26 mouse cellular contexts compared by ENCODE assay signal in genomic region chr10:123597059-123597458, GRCm38 (mm10).
A peak's percentile ranks its signal among the peaks of the same experiment; 100 is the strongest.
DNase-seq lines count a peak whose midpoint lies in the region; ATAC-seq lines count a peak whose summit lies in the region.
"Had no signal": no experiment of that assay in that cellular context is flagged by ENCODE, and none has a peak within 500 bp of the region (broad histone marks: within the 10 kb centered on the region; RNA-seq: fewer than 3 reads in every experiment).

No protein-coding gene starts in this region.

- no peak overlapping the region for H3K4me2 ChIP-seq in forebrain, embryonic 11.5 days (ENCODE audit: low read depth, low read length, severe bottlenecking)
- no peak overlapping the region for H3K4me2 ChIP-seq in forebrain, embryonic 16.5 days (ENCODE audit: low read length)
- no peak overlapping the region for H3K4me2 ChIP-seq in midbrain, embryonic 12.5 days (replicated peaks)
- H3K4me2 ChIP-seq in midbrain, embryonic 14.5 days (ENCODE audit: low read length) = no peak overlapping the region
- no peak overlapping the region for H3K4me2 ChIP-seq in intestine, embryonic 16.5 days (ENCODE audit: low read depth, low read length)
- H3K4me2 ChIP-seq: embryonic facial prominence, embryonic 12.5 days; embryonic facial prominence, embryonic 15.5 days; heart, embryonic 12.5 days; heart, embryonic 15.5 days; hindbrain, embryonic 13.5 days had no signal

- H3K9me3 ChIP-seq in forebrain, embryonic 11.5 days (ENCODE audit: control insufficient read depth, low read length) = no peaks in the 10 kb centered on the region
- no peaks in the 10 kb centered on the region for H3K9me3 ChIP-seq in forebrain, embryonic 16.5 days (ENCODE audit: control insufficient read depth, low read length)
- no peaks in the 10 kb centered on the region for H3K9me3 ChIP-seq in midbrain, embryonic 12.5 days
- H3K9me3 ChIP-seq in midbrain, embryonic 14.5 days (ENCODE audit: control insufficient read depth, low read length) = no peaks in the 10 kb centered on the region
- no peaks in the 10 kb centered on the region for H3K9me3 ChIP-seq in intestine, embryonic 16.5 days (ENCODE audit: control insufficient read depth, low read length)
- H3K9me3 ChIP-seq: embryonic facial prominence, embryonic 12.5 days; embryonic facial prominence, embryonic 15.5 days; heart, embryonic 12.5 days; heart, embryonic 15.5 days; hindbrain, embryonic 10.5 days; hindbrain, embryonic 13.5 days had no signal

- H3K4me3 ChIP-seq in forebrain, embryonic 11.5 days (ENCODE audit: low read depth, low read length) = no peak overlapping the region
- H3K4me3 ChIP-seq in forebrain, embryonic 16.5 days (replicated peaks; ENCODE audit: low read length) = no peak overlapping the region
- H3K4me3 ChIP-seq in midbrain, embryonic 12.5 days = no peak overlapping the region
- no peak overlapping the region for H3K4me3 ChIP-seq in midbrain, embryonic 14.5 days (replicated peaks; ENCODE audit: low read depth, low read length)
- no peak overlapping the region for H3K4me3 ChIP-seq in intestine, embryonic 16.5 days (ENCODE audit: low read length)
- H3K4me3 ChIP-seq: embryonic facial prominence, embryonic 12.5 days; embryonic facial prominence, embryonic 15.5 days; heart, embryonic 12.5 days; heart, embryonic 15.5 days; hindbrain, embryonic 10.5 days; hindbrain, embryonic 13.5 days had no signal

- DNase-seq in forebrain, embryonic 11.5 days (ENCODE audit: low spot score) = no peak
- DNase-seq in midbrain, embryonic 14.5 days = no peak
- peak; percentile 1 for DNase-seq in R1 (ENCODE audit: low read depth, low spot score)
- DNase-seq in thymus, adult 18-20 months = no peak
- DNase-seq: adrenal gland, postnatal 10 days; adrenal gland, postnatal 36 days; cerebellum, adult 11 months; cerebellum, adult 2 months; cerebellum, adult 9-11 months; cerebellum, postnatal 25 days; gastrocnemius, postnatal 25 days; heart, adult 18-20 months; heart, postnatal 10 days; heart, postnatal 36 days had no signal

- no peak overlapping the region for H3K27ac ChIP-seq in forebrain, embryonic 11.5 days (ENCODE audit: low read depth, low read length)
- H3K27ac ChIP-seq in forebrain, embryonic 16.5 days (ENCODE audit: low read length) = no peak overlapping the region
- H3K27ac ChIP-seq in midbrain, embryonic 12.5 days (replicated peaks) = no peak overlapping the region
- H3K27ac ChIP-seq in midbrain, embryonic 14.5 days (replicated peaks; ENCODE audit: low read depth, low read length) = no peak overlapping the region
- H3K27ac ChIP-seq in intestine, embryonic 16.5 days (ENCODE audit: low read length) = no peak overlapping the region
- H3K27ac ChIP-seq: embryonic facial prominence, embryonic 12.5 days; embryonic facial prominence, embryonic 15.5 days; heart, embryonic 15.5 days; hindbrain, embryonic 10.5 days; hindbrain, embryonic 13.5 days had no signal

- 70% methylated on average over 3 of the region's 3 CpGs for WGBS in forebrain, embryonic 11.5 days
- 30% methylated on average over 3 of the region's 3 CpGs for WGBS in forebrain, embryonic 16.5 days
- WGBS in midbrain, embryonic 12.5 days = 77% methylated on average over 3 of the region's 3 CpGs
- 60% methylated on average over 3 of the region's 3 CpGs for WGBS in midbrain, embryonic 14.5 days
- 83% methylated on average over 3 of the region's 3 CpGs for WGBS in intestine, embryonic 16.5 days

- no peaks in the 10 kb centered on the region for H3K4me1 ChIP-seq in forebrain, embryonic 11.5 days (replicated peaks; ENCODE audit: control insufficient read depth, insufficient read depth, low read length)
- H3K4me1 ChIP-seq in forebrain, embryonic 16.5 days (replicated peaks; ENCODE audit: control insufficient read depth, insufficient read depth, low read length) = no peaks in the 10 kb centered on the region
- no peaks in the 10 kb centered on the region for H3K4me1 ChIP-seq in midbrain, embryonic 12.5 days
- H3K4me1 ChIP-seq in midbrain, embryonic 14.5 days (ENCODE audit: control insufficient read depth, insufficient read depth, low read length) = no peaks in the 10 kb centered on the region
- no peaks in the 10 kb centered on the region for H3K4me1 ChIP-seq in intestine, embryonic 16.5 days (ENCODE audit: control insufficient read depth, insufficient read depth, low read length)
- H3K4me1 ChIP-seq: embryonic facial prominence, embryonic 12.5 days; embryonic facial prominence, embryonic 15.5 days; heart, embryonic 15.5 days; hindbrain, embryonic 10.5 days; hindbrain, embryonic 13.5 days had no signal

- peak; percentile 74 for ATAC-seq in forebrain, embryonic 11.5 days (replicated peaks; ENCODE audit: low FRiP score)
- ATAC-seq in forebrain, embryonic 16.5 days = no peak
- ATAC-seq in midbrain, embryonic 12.5 days (ENCODE audit: low FRiP score, low read depth) = peak; percentile 9; the same call in 1 of the 2 replicates
- ATAC-seq in midbrain, embryonic 14.5 days (ENCODE audit: low FRiP score, low TSS enrichment) = no peak
- no peak for ATAC-seq in intestine, embryonic 16.5 days
- ATAC-seq: forebrain, embryonic 14.5 days; hindbrain, embryonic 16.5 days had no signal

- H3K27me3 ChIP-seq in forebrain, embryonic 11.5 days (ENCODE audit: control insufficient read depth, insufficient read depth, low read length) = no peaks in the 10 kb centered on the region
- H3K27me3 ChIP-seq in forebrain, embryonic 16.5 days (replicated peaks; ENCODE audit: control insufficient read depth, insufficient read depth, low read length) = no peaks in the 10 kb centered on the region
- no peaks in the 10 kb centered on the region for H3K27me3 ChIP-seq in midbrain, embryonic 12.5 days
- no peaks in the 10 kb centered on the region for H3K27me3 ChIP-seq in midbrain, embryonic 14.5 days (ENCODE audit: control insufficient read depth, insufficient read depth, low read length)
- H3K27me3 ChIP-seq in intestine, embryonic 16.5 days (replicated peaks; ENCODE audit: control insufficient read depth, insufficient read depth, low read length) = no peaks in the 10 kb centered on the region
- H3K27me3 ChIP-seq: embryonic facial prominence, embryonic 12.5 days; embryonic facial prominence, embryonic 15.5 days; heart, embryonic 12.5 days; heart, embryonic 15.5 days; hindbrain, embryonic 13.5 days had no signal

- no peak overlapping the region for H3K9ac ChIP-seq in forebrain, embryonic 11.5 days (ENCODE audit: low read length)
- no peak overlapping the region for H3K9ac ChIP-seq in forebrain, embryonic 16.5 days (replicated peaks; ENCODE audit: low read depth, low read length)
- H3K9ac ChIP-seq in midbrain, embryonic 12.5 days (replicated peaks) = no peak overlapping the region
- H3K9ac ChIP-seq in midbrain, embryonic 14.5 days (replicated peaks; ENCODE audit: low read length) = no peak overlapping the region
- no peak overlapping the region for H3K9ac ChIP-seq in intestine, embryonic 16.5 days (ENCODE audit: low read depth, low read length)
- H3K9ac ChIP-seq: embryonic facial prominence, embryonic 12.5 days; embryonic facial prominence, embryonic 15.5 days; heart, embryonic 12.5 days; heart, embryonic 15.5 days; hindbrain, embryonic 13.5 days had no signal

- H3K36me3 ChIP-seq in forebrain, embryonic 11.5 days (ENCODE audit: control insufficient read depth, insufficient read depth, low read length) = no peaks in the 10 kb centered on the region
- no peaks in the 10 kb centered on the region for H3K36me3 ChIP-seq in forebrain, embryonic 16.5 days (ENCODE audit: control insufficient read depth, insufficient read depth)
- H3K36me3 ChIP-seq in midbrain, embryonic 12.5 days = no peaks in the 10 kb centered on the region
- H3K36me3 ChIP-seq in midbrain, embryonic 14.5 days (ENCODE audit: control insufficient read depth, insufficient read depth, low read length) = no peaks in the 10 kb centered on the region
- no peaks in the 10 kb centered on the region for H3K36me3 ChIP-seq in intestine, embryonic 16.5 days (ENCODE audit: control insufficient read depth, insufficient read depth, low read length)
- H3K36me3 ChIP-seq: embryonic facial prominence, embryonic 12.5 days; embryonic facial prominence, embryonic 15.5 days; G1E; heart, embryonic 12.5 days; heart, embryonic 15.5 days; hindbrain, embryonic 10.5 days; hindbrain, embryonic 13.5 days had no signal

Comparison
In these comparisons a context has a peak if more than half of its experiments do, and no peak if none do; other contexts are left out.
1. ATAC-seq: peak in forebrain, embryonic 11.5 days (single experiment) and midbrain, embryonic 12.5 days (single experiment); none in forebrain, embryonic 16.5 days (single experiment), midbrain, embryonic 14.5 days (single experiment) and intestine, embryonic 16.5 days (single experiment).